Mouse (Mus musculus): ENCODE data around the gene Actl10.

DNA sequence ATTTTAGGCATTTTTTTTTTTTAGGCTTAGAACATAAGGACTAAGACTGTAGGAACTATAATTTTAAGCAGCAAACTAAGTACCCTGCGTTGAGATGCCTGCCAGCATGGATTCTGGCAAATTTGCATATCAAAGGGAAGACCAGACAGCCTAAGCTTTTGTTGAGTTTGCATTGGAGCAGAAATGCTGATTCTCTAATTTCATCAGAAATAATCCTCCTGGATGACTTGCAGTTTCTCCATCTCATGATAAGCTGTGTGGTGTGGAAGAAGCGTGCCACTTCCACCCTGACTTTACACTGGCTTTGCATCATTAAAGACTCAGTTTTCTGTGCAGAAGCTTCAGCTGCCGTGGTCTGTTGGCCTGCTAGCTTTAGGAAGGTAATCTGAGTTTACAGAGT, 18.7 kb upstream of the Actl10 start:
- TF ChIP-seq CTCF (IDR thresholded peaks at IDR 0.05 in 2 of 3, conservative IDR thresholded peaks at IDR 0.05 in 1 of 3; ENCODE audit: control insufficient read depth in 1 of 3, insufficient read depth in 1 of 3, low read depth in 2 of 3, low read length in 3 of 3, poor library complexity in 1 of 3, severe bottlenecking in 1 of 3), result no peak
- TF ChIP-seq E2F4 (IDR thresholded peaks at IDR 0.05; ENCODE audit: borderline replicate concordance, low read depth, low read length), result no peak
- no peak for TF ChIP-seq MXI1 (IDR thresholded peaks at IDR 0.05; ENCODE audit: low read depth, low read length)
- no peak for TF ChIP-seq GATA1 (IDR thresholded peaks at IDR 0.05; ENCODE audit: low read depth, low read length)
- TF ChIP-seq USF2 (IDR thresholded peaks at IDR 0.05; ENCODE audit: borderline replicate concordance in 1 of 2, insufficient read depth in 1 of 2, low read depth in 1 of 2, low read length in 2 of 2), result no peak
- TF ChIP-seq EP300 (IDR thresholded peaks at IDR 0.05; ENCODE audit: low read depth in 1 of 2, low read length in 2 of 2), result peak in 1 of 2 experiments; percentile 66; a peak in 1 of 4 replicates
- no peak for TF ChIP-seq ZNF384 (IDR thresholded peaks at IDR 0.05; ENCODE audit: low read depth, low read length)
- TF ChIP-seq CHD1 (IDR thresholded peaks at IDR 0.05; ENCODE audit: low read depth, low read length), result no peak
- TF ChIP-seq RCOR1 (IDR thresholded peaks at IDR 0.05; ENCODE audit: low read depth, low read length), result peak; percentile 50; the same call in 1 of the 2 replicates
- no peak for TF ChIP-seq JUND (IDR thresholded peaks at IDR 0.05; ENCODE audit: low read depth, low read length)
- TF ChIP-seq POLR2A (IDR thresholded peaks at IDR 0.05; ENCODE audit: control insufficient read depth in 1 of 2, insufficient read depth in 1 of 2, low read depth in 1 of 2, low read length in 2 of 2, poor library complexity in 1 of 2), result no peak
- TF ChIP-seq TCF12 (IDR thresholded peaks at IDR 0.05; ENCODE audit: low read depth, low read length), result peak; percentile 39; the same call in 1 of the 2 replicates
- no peak; the same call in 1 of the 2 replicates for TF ChIP-seq KAT2A (conservative IDR thresholded peaks at IDR 0.05; ENCODE audit: low read depth, low read length)
- TF ChIP-seq RAD21 (IDR thresholded peaks at IDR 0.05; ENCODE audit: low read depth, low read length), result no peak

All from MEL (cell line).